Mouse (Mus musculus) adrenal gland, postnatal 4 days (tissue): ENCODE measurements around the gene Agap1. TPM values are rescaled to one million over a fixed set of nuclear protein-coding genes. Genes with fewer than 3 reads are reported as not detected.

Source experiments
- DNase-seq, 2 experiments: peaks; one replicate each; pipeline ENCODE4 v3.0.0; 2021 to 2022; ENCODE audit warnings: low spot score in 2 of 2, mixed read lengths in 2 of 2
- total RNA-seq, 2 experiments: library from RNA; stranded (reverse); gene quantifications; 2 replicates each; pipeline ENCODE4 v1.2.3; 2021

Agap1 gene
- total RNA-seq, 2 experiments from 2014 or later = 85.5 to 97.5 TPM

GRCm38 (mm10) chr1:89608766-89609165 lies 154.2 kb downstream of the Agap1 start:
- no peak for DNase-seq

GRCm38 (mm10) chr1:89609964-89610363 lies 155.4 kb downstream of the Agap1 start:
- DNase-seq = no peak

- DNase-seq = no peak
Observed at GRCm38 (mm10) chr1:89611521-89611920, 156.9 kb downstream of the Agap1 start.

- no peak for DNase-seq
Observed at GRCm38 (mm10) chr1:89613234-89613870, 158.7 kb downstream of the Agap1 start.

GRCm38 (mm10) chr1:89616556-89616955 lies 161.9 kb downstream of the Agap1 start:
- DNase-seq = no peak

- DNase-seq = no peak
Observed at GRCm38 (mm10) chr1:89617336-89617735, 162.7 kb downstream of the Agap1 start.

- DNase-seq = no peak
Observed at GRCm38 (mm10) chr1:89619963-89620362, 165.4 kb downstream of the Agap1 start.

GRCm38 (mm10) chr1:89621014-89621791 lies 166.6 kb downstream of the Agap1 start:
- DNase-seq = no peak

- no peak for DNase-seq
Observed at GRCm38 (mm10) chr1:89621952-89622351, 167.3 kb downstream of the Agap1 start.

- DNase-seq = no peak
Observed at GRCm38 (mm10) chr1:89622801-89623200, 168.2 kb downstream of the Agap1 start.

GRCm38 (mm10) chr1:89625312-89625711 lies 170.7 kb downstream of the Agap1 start:
- no peak for DNase-seq

- no peak for DNase-seq
Observed at GRCm38 (mm10) chr1:89625967-89626366, 171.4 kb downstream of the Agap1 start.

- DNase-seq = no peak
Observed at GRCm38 (mm10) chr1:89626940-89627339, 172.3 kb downstream of the Agap1 start.

GRCm38 (mm10) chr1:89627650-89628049 lies 173.0 kb downstream of the Agap1 start:
- DNase-seq = no peak

GRCm38 (mm10) chr1:89630836-89631235 lies 176.2 kb downstream of the Agap1 start:
- no peak for DNase-seq

GRCm38 (mm10) chr1:89631747-89632146 lies 177.1 kb downstream of the Agap1 start:
- DNase-seq = no peak

- DNase-seq = no peak
Observed at GRCm38 (mm10) chr1:89634055-89634454, 179.4 kb downstream of the Agap1 start.

- no peak for DNase-seq
Observed at GRCm38 (mm10) chr1:89635131-89635530, 180.5 kb downstream of the Agap1 start.

GRCm38 (mm10) chr1:89637670-89638069 lies 183.1 kb downstream of the Agap1 start:
- no peak for DNase-seq

- no peak for DNase-seq
Observed at GRCm38 (mm10) chr1:89643445-89644100, 189.0 kb downstream of the Agap1 start.

GRCm38 (mm10) chr1:89644120-89644519 lies 189.5 kb downstream of the Agap1 start:
- DNase-seq = no peak
